Mouse (Mus musculus): ENCODE measurements at regions not wholly inside any gene's neighbourhood (a gene's known extent, or its start where the extent isn't known, plus 50 kb on each side); places are given as distances from the start of the nearest gene placed in this dataset.

- TF ChIP-seq FLI1 (IDR thresholded peaks at IDR 0.05; ENCODE audit: low read length) = no peak
- TF ChIP-seq GATA1 (IDR thresholded peaks at IDR 0.05; ENCODE audit: borderline replicate concordance, low read length) = no peak
- peaks cover 65% of the 10 kb centered on the region for H3K27me3 ChIP-seq (replicated peaks)
- peaks cover 27% of the 10 kb centered on the region for H3K4me1 ChIP-seq
- H3K4me3 ChIP-seq (replicated peaks) = peak overlapping the region; percentile 38
- no peaks in the 10 kb centered on the region for H3K36me3 ChIP-seq (replicated peaks; ENCODE audit: low read length)
- no peaks in the 10 kb centered on the region for H3K9me3 ChIP-seq
These were observed 112.9 kb downstream of the Pja1 start for GRCm38 (mm10) chrX:99358051-99358617.

GRCm38 (mm10) chrX:99355128-99355527 lies 115.9 kb downstream of the Pja1 start:
- H3K4me1 ChIP-seq = peaks cover 27% of the 10 kb centered on the region
- H3K9me3 ChIP-seq = no peaks in the 10 kb centered on the region
- peaks cover 65% of the 10 kb centered on the region for H3K27me3 ChIP-seq (replicated peaks)
- H3K4me3 ChIP-seq (replicated peaks) = no peak overlapping the region
- no peak for TF ChIP-seq FLI1 (IDR thresholded peaks at IDR 0.05; ENCODE audit: low read length)
- no peak for TF ChIP-seq GATA1 (IDR thresholded peaks at IDR 0.05; ENCODE audit: borderline replicate concordance, low read length)
- no peaks in the 10 kb centered on the region for H3K36me3 ChIP-seq (replicated peaks; ENCODE audit: low read length)

- TF ChIP-seq GATA1 (IDR thresholded peaks at IDR 0.05; ENCODE audit: borderline replicate concordance, low read length) (no peak), FLI1 (IDR thresholded peaks at IDR 0.05; ENCODE audit: low read length) (no peak)
- Histone ChIP-seq H3K36me3 (replicated peaks; ENCODE audit: low read length) (no peaks in the 10 kb centered on the region), H3K4me1 (peaks cover 10% of the 10 kb centered on the region), H3K9me3 (no peaks in the 10 kb centered on the region), H3K27me3 (replicated peaks) (peaks cover 45% of the 10 kb centered on the region), H3K4me3 (replicated peaks) (no peak overlapping the region)
These were observed 120.8 kb downstream of the Pja1 start for GRCm38 (mm10) chrX:99350233-99350632.

- no peak for TF ChIP-seq FLI1 (IDR thresholded peaks at IDR 0.05; ENCODE audit: low read length)
- TF ChIP-seq GATA1 (IDR thresholded peaks at IDR 0.05; ENCODE audit: borderline replicate concordance, low read length) = no peak
These were observed 130.8 kb downstream of the Pja1 start for GRCm38 (mm10) chrX:99340223-99340622.

GRCm38 (mm10) chrX:99339081-99339876 lies 131.8 kb downstream of the Pja1 start:
- Histone ChIP-seq H3K36me3 (replicated peaks; ENCODE audit: low read length) (no peaks in the 10 kb centered on the region), H3K4me1 (peaks cover 10% of the 10 kb centered on the region), H3K9me3 (no peaks in the 10 kb centered on the region), H3K4me3 (replicated peaks) (no peak overlapping the region), H3K27me3 (replicated peaks) (peaks cover 59% of the 10 kb centered on the region)
- no peak for TF ChIP-seq GATA1 (IDR thresholded peaks at IDR 0.05; ENCODE audit: borderline replicate concordance, low read length)
- no peak for TF ChIP-seq FLI1 (IDR thresholded peaks at IDR 0.05; ENCODE audit: low read length)

More at GRCm38 (mm10) chrX:99340223-99340622, 130.8 kb downstream of the Pja1 start:
- H3K9me3 ChIP-seq = no peaks in the 10 kb centered on the region
- H3K36me3 ChIP-seq (replicated peaks; ENCODE audit: low read length) = no peaks in the 10 kb centered on the region
- H3K4me1 ChIP-seq = peaks cover 10% of the 10 kb centered on the region
- peaks cover 49% of the 10 kb centered on the region for H3K27me3 ChIP-seq (replicated peaks)
- H3K4me3 ChIP-seq (replicated peaks) = no peak overlapping the region

- TF ChIP-seq GATA1 (IDR thresholded peaks at IDR 0.05; ENCODE audit: borderline replicate concordance, low read length) (no peak), FLI1 (IDR thresholded peaks at IDR 0.05; ENCODE audit: low read length) (no peak)
These were observed 134.2 kb downstream of the Pja1 start for GRCm38 (mm10) chrX:99336616-99337553.

GRCm38 (mm10) chrX:99335886-99336589 lies 135.0 kb downstream of the Pja1 start:
- peaks cover 10% of the 10 kb centered on the region for H3K4me1 ChIP-seq

More at GRCm38 (mm10) chrX:99336616-99337553, 134.2 kb downstream of the Pja1 start:
- Histone ChIP-seq H3K27me3 (replicated peaks) (peaks cover 65% of the 10 kb centered on the region), H3K36me3 (replicated peaks; ENCODE audit: low read length) (no peaks in the 10 kb centered on the region), H3K4me1 (peaks cover 10% of the 10 kb centered on the region), H3K9me3 (no peaks in the 10 kb centered on the region), H3K4me3 (replicated peaks) (no peak overlapping the region)

GRCm38 (mm10) chrX:99332457-99332770 lies 138.7 kb downstream of the Pja1 start:
- no peaks in the 10 kb centered on the region for H3K36me3 ChIP-seq (replicated peaks; ENCODE audit: low read length)
- no peak for TF ChIP-seq GATA1 (IDR thresholded peaks at IDR 0.05; ENCODE audit: borderline replicate concordance, low read length)
- TF ChIP-seq FLI1 (IDR thresholded peaks at IDR 0.05; ENCODE audit: low read length) = no peak
- H3K4me1 ChIP-seq = 0 out of 2 replicates have a peak, but pooled peaks cover 3% of the 10 kb centered on the region
- H3K27me3 ChIP-seq (replicated peaks) = peaks cover 75% of the 10 kb centered on the region
- no peaks in the 10 kb centered on the region for H3K9me3 ChIP-seq
- H3K4me3 ChIP-seq (replicated peaks) = no peak overlapping the region

More at GRCm38 (mm10) chrX:99335886-99336589, 135.0 kb downstream of the Pja1 start:
- TF ChIP-seq GATA1 (IDR thresholded peaks at IDR 0.05; ENCODE audit: borderline replicate concordance, low read length) (no peak), FLI1 (IDR thresholded peaks at IDR 0.05; ENCODE audit: low read length) (no peak)
- Histone ChIP-seq H3K36me3 (replicated peaks; ENCODE audit: low read length) (no peaks in the 10 kb centered on the region), H3K4me3 (replicated peaks) (no peak overlapping the region), H3K27me3 (replicated peaks) (peaks cover 70% of the 10 kb centered on the region), H3K9me3 (no peaks in the 10 kb centered on the region)
